Mouse (Mus musculus) ovary, postnatal 14 days (tissue): Measurements from ENCODE around the gene Capn13.

ENCODE experiments used
- DNase-seq: peaks from one replicate; pipeline ENCODE4 v3.0.0; 2022; ENCODE audit warnings: low spot score

Capn13 gene

GRCm38 (mm10) chr17:73400862-73401261 is at the start of gene Capn13:
Capn13 (minus strand) TSS chr17:73400866.
- DNase-seq, result no peak

DNA sequence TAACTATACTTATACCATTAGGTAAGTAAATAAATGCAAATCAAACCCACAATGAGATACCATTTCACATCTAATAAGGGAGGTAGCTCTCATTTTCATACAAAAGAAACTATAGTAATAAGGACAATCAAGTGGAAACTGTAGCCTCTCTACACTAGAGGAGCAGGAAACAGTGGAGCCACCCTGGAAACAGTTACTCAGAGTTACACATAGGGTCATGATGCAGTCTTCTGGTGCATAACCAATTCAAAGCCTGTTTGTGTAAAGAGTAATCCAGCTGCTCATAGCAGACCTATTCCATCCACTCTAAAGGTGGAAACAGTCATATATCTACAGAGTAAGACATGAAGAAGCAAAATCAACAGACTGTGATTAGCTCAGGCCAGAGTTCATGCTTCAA is 48.4 kb upstream of the Capn13 start:
- DNase-seq, result no peak

GRCm38 (mm10) chr17:73440798-73441197 is 40.1 kb upstream of the Capn13 start:
- no peak for DNase-seq

DNA sequence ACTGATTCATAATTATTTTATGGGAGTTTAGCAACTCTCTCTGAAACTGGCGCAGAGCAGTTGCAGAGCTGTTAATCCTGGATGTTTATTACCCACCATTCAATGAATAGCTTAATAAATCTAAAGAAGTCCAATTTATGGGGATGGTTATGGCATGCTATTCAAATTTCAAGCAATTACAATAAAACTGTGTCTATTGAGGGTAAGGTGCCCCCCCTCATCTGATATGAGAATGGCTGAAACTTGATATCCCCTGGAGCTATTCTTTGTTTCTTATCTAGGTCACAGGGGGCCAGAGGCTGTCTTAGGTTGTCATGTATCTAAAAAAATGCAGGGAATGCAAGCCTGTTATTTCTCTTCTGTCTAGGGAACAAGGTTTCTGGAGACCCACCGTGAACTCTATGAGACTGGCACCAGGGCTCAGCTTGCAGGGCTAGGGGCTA is 31.9 kb upstream of the Capn13 start:
- no peak for DNase-seq

DNA sequence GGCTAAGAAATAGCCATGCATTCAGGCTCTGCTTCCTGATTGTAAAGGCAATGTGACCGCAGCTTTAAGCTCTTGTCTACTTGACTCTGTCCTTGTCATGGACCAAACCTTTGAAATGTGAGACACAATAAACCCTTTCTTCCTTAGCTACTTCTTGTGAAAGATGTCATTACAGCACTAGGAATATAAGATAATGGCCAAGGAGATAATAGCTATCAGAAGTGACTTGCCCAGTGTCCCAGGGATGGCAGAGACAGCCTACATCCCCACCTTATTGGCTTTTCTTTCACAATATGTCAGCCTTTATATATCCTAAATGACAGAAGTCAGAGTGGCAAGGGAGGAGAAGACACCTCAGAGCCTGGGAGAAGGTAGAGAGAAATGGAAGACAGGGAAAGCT is 31.4 kb upstream of the Capn13 start:
- no peak for DNase-seq

DNA sequence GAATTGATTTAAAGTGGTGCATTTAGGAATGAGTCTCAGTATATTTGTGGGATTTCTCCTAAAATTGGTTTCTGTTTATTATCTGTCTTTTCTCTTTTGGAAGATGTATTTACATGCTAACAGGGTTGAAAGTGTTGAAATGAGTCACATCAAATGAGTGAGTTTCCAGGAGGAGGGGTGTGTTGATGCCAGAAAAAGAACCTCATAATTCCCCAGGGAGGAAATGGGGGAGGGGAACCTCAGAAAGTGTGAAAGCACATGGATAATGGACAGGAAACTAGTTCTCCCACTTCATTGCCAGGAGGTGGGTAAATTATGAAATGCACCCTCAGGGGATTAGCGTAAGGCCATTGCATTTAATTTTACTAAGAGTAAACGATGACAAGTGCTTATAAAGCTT is 16.7 kb upstream of the Capn13 start:
- DNase-seq, result no peak

GRCm38 (mm10) chr17:73416181-73416795 is 15.6 kb upstream of the Capn13 start:
- no peak for DNase-seq

- no peak for DNase-seq
Observed at GRCm38 (mm10) chr17:73411817-73412216, 11.2 kb upstream of the Capn13 start.

DNA sequence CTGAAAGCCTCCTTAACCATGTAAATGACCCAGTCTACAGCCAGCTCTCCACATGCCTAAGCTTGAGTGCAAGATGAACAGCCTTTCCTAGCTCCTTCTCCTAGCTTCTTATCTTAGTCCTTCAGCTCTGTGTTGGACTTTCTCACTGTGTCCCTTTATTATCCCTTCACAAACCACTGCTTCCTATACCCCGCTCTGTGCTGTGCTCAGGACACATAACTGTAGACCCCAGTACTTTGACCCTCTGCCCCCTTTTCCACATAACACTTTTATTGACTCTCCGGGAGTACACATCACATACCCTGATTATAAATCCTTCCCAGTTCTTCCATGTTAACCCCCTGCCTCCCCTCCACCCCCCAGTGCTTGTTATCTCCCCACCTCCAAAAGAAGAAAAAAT is 606 bp upstream of the Capn13 start:
- DNase-seq, result no peak

- DNase-seq, result no peak
Observed at GRCm38 (mm10) chr17:73399136-73399535, 1.5 kb downstream of the Capn13 start.

DNA sequence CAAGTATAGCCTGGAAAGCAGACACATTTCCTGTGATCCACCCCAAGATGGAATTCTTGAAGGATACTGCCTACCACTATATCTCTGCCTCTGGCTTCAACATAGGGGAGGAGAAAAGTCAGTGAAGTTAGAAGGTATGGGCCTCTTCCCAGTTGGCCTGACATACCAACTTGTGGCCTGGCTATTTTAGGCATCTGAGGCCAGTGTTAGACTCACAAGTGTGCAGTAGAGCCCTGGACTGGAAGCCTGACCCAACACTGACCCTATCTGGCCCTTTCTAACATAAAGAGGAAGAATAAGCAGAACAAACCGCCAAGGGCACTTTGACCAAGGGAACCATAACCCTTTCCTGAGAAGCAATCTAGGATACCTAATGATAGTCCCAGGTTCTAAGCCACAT is 7.3 kb downstream of the Capn13 start:
- DNase-seq, result no peak

GRCm38 (mm10) chr17:73391771-73392170 is 8.9 kb downstream of the Capn13 start:
- no peak for DNase-seq

- no peak for DNase-seq
Observed at GRCm38 (mm10) chr17:73390191-73391089, 10.2 kb downstream of the Capn13 start.

- DNase-seq, result no peak
Observed at GRCm38 (mm10) chr17:73389336-73389735, 11.3 kb downstream of the Capn13 start.

- DNase-seq, result no peak
Observed at GRCm38 (mm10) chr17:73386581-73386980, 14.1 kb downstream of the Capn13 start.

- no peak for DNase-seq
Observed at GRCm38 (mm10) chr17:73385940-73386339, 14.7 kb downstream of the Capn13 start.

- DNase-seq, result no peak
Observed at GRCm38 (mm10) chr17:73382327-73383014, 18.2 kb downstream of the Capn13 start.

- DNase-seq, result no peak
Observed at GRCm38 (mm10) chr17:73381681-73382080, 19.0 kb downstream of the Capn13 start.

DNA sequence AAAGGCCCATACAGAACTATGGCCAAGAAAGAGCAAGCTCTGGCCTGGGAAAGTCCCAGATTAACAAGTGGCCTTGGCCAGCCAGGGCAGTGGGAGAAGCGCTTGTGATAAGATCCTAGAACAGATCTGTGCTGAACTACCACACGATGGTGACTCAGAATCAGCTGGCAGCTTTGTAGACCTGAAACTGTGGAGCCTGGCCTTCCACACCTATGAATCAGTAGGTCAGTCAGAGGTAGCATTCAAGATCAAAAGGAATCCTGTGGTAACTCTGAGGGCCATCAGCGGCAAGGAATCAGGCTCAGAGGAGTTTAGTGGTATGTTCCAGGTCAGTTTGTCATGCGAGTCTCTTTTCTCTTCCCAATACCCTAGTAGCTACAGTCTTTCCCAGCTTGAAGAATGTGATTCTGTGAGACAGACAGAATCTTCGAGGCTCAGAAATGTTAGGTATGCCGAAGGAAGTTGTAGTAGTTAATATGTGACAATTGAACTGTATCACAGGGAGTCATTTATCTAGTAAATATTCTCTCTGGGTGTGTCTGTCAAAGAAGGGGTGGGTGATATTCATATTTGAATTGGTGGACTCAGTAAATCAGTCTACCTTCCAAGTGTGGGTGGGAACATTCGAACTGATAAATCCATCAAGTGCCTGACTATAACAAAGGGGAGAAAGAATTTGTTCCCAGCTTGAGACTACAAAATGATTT is 22.7 kb downstream of the Capn13 start:
- no peak for DNase-seq

- no peak for DNase-seq
Observed at GRCm38 (mm10) chr17:73367334-73367733, 33.3 kb downstream of the Capn13 start.

DNA sequence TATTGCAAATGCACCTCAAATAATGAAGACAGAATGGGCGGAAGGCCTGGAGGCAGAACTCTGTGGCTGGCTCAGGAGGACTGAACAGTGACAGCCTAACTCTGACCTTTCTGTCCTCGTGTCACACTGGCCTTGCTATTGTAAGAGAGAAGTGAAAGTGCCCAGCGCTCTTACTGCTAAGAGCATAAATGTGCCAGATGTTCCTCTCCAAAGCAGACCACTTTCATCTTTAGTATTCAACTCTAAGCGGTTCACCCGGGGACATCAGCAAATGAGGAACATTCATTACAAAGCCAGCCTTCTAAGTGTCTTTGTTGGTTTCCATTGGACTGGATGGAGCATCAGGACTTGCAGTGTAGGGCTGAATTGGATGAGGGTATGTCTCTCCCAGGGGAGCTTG is 39.6 kb downstream of the Capn13 start:
- no peak for DNase-seq
